Mouse (Mus musculus) cerebellum, adult 2 months (tissue): ENCODE results near the gene Iqgap2.

ENCODE experiments used
- CTCF ChIP-seq: fragments of 200-500 bp; IDR thresholded peaks from 2 replicates; pipeline ENCODE4 v1.5.1; 2011; ENCODE audit warnings: low read depth, mild to moderate bottlenecking, control low read depth, low read length, moderate library complexity, borderline replicate concordance; ENCODE audit not compliant: insufficient read depth
- POLR2A ChIP-seq: fragments of 200-500 bp; IDR thresholded peaks from 2 replicates; pipeline ENCODE4 v1.6.1; 2011; ENCODE audit warnings: low read length, control low read depth, borderline replicate concordance; ENCODE audit not compliant: insufficient read depth

DNA sequence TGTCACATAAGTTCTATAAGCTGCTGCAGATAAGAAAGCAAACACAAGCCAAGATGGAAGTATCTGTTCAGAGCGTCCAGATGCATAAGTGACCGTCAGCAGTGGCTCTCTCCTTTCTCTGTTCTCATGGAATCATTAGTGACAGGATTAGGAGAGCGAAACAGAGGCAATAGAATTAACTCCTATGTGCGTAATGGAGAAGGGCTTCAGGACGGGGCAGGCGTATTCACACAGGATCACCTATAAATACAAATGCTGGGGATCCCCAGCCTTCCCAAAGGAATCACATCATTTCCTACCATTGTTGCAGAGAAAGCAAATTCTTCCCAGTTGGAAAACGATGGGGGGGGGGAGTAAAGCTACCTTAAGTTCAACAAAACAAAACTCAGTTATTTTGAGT lies 232.3 kb downstream of the Iqgap2 start:
- TF ChIP-seq CTCF (no peak), POLR2A (no peak)
